Mouse (Mus musculus) lung, postnatal 25 days (tissue): Measurements from ENCODE around the gene Tff3.

Experiments
- DNase-seq: peaks from one replicate; pipeline ENCODE4 v3.0.0; 2022; ENCODE audit warnings: low spot score

The Tff3 gene

GRCm38 (mm10) chr17:31121975-31122374 lies 7.5 kb downstream of the Tff3 start:
- DNase-seq, result no peak

DNA sequence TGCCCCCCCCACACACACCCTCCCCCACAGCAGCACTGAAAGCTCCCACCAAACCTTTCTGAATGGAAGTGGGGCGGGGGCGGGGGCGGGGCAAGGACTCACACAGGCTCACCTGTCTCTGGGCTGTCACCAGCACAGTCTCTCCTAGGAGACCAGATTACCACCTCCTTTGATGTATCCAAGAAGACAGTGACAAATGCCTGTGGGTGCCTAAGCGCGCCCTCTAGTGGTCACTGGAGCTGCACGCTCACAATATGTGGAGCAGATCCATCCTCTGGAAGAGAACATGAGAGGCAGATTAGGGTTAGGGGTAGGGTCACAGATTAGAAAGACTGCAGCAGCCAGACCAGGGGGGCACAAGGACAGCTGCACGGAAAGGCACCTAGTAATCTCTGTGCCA lies 10.0 kb downstream of the Tff3 start:
- peak; percentile 69 for DNase-seq

DNA sequence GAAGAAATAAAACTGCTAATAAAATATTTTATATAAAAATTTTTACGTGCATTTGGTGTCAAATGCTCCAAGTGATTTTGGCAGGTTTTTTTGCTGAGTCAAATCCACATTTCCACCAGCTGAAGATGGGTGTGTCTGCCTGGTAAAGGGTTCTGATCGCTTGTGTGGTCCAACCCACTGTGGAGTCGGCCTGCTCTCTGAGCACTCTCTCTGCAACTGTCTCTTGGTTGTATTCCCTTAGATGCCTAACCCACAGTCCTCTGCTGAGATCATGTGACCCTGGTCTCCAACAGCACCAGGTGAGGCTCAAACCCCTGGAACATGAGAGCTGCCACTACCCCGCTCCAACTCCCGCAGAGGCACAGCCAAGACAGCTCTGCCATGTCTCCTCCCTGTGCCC lies 11.5 kb downstream of the Tff3 start:
- DNase-seq, result no peak

GRCm38 (mm10) chr17:31116063-31116462 lies 13.4 kb downstream of the Tff3 start:
- no peak for DNase-seq

GRCm38 (mm10) chr17:31113191-31113856 lies 16.1 kb downstream of the Tff3 start:
- no peak for DNase-seq

DNA sequence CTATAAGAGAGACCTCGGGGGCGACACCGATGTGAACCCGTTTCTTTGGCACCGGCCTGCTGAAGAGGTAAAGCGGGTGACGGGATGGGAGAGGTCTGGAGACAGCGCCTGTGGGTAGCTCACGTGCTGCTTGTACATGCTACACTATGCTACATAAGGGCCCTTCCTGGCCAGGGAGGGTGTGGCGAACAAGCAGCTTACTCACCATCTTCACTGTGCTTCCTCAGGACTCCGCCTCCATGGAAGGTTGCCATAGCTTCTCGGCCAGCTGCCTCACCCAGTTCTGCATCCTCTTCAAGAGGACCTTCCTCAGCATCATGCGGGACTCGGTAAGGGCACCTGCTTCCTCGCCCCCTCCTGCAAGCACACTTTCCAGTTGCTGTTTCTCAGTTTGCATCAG lies 21.1 kb downstream of the Tff3 start:
- DNase-seq, result no peak

GRCm38 (mm10) chr17:31103823-31104222 lies 25.6 kb downstream of the Tff3 start:
- DNase-seq, result no peak

GRCm38 (mm10) chr17:31103007-31103570 lies 26.4 kb downstream of the Tff3 start:
- no peak for DNase-seq

DNA sequence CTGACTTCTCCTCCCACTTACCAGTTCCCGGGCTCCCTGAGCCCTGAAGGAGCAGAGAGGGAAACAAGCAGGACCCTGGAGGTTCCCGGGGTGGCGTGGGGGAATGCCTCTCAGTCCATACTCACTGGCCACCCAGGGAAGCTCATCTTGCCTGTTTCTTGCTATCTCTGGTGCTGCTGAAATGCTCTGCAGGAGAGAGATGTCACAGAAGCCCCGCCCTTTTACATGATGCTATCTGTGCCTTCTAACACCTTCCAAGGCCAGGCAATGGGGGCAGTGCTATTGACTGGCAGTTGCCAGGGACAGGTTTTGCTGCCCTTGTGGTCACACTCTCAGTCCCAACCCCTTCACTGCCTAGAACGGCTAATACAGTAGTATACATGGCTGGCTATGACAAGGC lies 30.7 kb downstream of the Tff3 start:
- DNase-seq, result no peak

DNA sequence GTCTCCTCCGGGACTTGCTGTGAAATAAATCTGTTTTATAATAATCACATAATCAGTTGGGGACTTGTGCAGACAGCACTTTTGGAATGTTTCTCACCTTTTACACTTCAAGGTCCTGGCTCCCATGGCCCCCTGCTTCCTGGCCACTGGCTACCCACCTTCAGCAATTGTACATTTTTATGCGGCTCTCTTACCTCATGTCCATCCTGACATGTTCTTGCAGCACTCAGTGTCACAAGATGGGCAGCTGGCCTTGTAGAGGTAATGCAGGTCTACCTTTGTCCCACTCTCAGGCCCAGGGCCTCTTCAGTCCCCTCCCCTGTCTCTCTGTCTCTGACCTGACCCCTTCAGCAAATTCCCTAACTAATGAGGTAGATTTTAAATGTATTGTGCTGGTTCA lies 32.6 kb downstream of the Tff3 start:
- no peak for DNase-seq

DNA sequence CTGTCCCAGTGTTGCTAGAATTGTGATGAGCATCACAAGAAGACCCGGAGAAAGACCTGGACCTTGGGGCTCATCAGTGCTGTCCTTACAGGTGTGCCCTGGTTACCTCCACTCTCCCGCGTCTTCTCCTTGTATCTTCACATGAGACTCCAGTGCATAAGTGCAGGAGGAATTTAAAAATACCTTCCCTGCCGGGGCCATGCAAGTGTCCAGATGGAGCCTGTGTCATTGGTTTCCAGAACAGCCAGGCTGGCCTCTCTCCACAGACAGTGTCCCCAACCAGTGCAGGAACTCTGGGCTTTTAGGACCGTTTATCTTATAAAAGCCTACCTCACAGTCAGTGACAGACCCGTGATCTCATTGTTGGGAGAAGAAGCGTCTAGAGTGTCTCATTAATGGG lies 33.9 kb downstream of the Tff3 start:
- no peak for DNase-seq

DNA sequence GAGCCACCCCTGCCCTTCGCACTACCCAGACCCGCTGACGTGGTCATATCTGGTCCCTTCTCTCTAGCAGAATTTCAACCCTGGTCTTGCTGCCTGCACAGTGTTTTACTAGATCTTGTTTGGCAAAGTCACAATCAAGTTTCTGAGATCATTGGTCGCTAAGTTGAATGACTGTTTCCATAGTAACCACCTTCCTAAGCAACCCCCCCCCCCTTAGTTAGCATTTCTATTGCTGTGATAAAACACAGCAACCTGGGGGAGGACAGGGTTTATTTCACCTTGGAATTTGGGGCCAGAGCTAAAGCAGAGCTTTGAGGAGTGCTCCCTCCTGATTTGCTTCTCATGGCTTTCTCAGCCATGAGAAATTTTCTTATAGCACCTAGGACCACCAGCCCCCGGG lies 34.7 kb downstream of the Tff3 start:
- no peak for DNase-seq

GRCm38 (mm10) chr17:31091023-31091735 lies 38.3 kb downstream of the Tff3 start:
- no peak for DNase-seq

GRCm38 (mm10) chr17:31089848-31090247 lies 39.6 kb downstream of the Tff3 start:
- no peak for DNase-seq

GRCm38 (mm10) chr17:31088711-31089110 lies 40.7 kb downstream of the Tff3 start:
- no peak for DNase-seq

DNA sequence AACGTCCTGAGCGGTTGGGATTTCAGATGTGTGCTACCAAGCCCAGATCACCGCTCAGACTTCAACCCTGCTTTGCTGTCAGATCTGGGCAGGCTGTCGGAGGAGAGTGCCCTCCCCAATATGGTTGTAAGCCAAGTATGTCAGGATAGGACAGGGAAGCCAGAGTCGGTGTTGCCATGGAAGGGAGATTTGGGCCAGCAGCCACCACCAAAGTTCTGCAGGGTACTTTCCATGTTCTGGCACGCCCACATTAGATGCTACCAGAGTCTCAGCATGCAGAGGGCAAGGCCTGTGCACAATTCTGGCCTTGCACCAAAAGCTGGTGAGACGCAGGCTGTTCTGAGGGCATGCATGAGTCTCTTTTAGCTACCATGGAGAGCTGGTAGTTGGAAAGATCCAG lies 43.2 kb downstream of the Tff3 start:
- DNase-seq, result no peak

- DNase-seq, result no peak
These were observed 43.9 kb downstream of the Tff3 start for GRCm38 (mm10) chr17:31085519-31085918.

GRCm38 (mm10) chr17:31082296-31083078 lies 47.0 kb downstream of the Tff3 start:
- DNase-seq, result no peak

- peak; percentile 73 for DNase-seq
These were observed 50.2 kb downstream of the Tff3 start for GRCm38 (mm10) chr17:31079078-31079840.

DNA sequence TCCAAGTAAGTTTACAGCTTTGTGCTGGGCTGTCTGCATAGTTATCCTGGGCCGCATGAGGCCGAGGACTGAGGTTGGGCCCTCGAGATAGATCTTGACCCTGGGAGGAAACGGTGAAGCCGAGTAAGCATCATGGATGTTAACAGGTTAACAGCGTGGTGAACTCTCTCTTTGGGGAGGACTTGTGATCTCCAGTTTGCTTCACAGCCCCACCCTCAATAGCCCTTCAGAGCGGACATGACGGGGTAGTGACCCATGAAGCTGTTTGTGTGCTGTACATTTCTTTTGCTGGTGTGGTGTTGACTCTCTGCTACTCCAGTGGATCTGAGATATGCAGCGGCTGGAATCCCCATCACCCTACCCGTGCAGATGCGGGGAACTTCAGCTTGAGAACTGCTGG lies 50.9 kb downstream of the Tff3 start:
- DNase-seq, result no peak

GRCm38 (mm10) chr17:31077561-31077960 lies 51.9 kb downstream of the Tff3 start:
- no peak for DNase-seq

DNA sequence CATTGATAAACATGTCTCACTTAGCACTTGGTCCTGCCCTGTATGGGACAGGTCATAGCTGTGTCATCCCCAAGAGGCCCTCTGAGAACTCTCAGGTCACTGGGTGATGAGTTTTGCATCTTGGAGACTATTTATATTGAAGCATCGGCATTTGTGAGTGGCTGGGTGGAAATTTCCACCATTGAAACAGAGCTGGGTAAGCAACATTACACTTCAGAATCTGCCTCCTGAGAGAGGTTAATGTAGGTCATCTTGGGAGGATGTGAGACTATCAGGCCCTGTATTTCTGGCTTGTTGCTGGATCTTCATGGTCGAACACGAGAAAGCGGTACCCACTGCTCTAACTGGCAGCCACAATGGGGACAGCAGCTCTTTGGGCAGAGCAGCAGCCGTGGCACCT lies 54.0 kb downstream of the Tff3 start:
- no peak for DNase-seq
